Mouse (Mus musculus) layer of hippocampus, adult 18-20 months (tissue): ENCODE data around the gene Cypt14. TPM values are rescaled to one million over a fixed set of nuclear protein-coding genes. Genes with fewer than 3 reads are reported as not detected.
"Not testable (repeated sequence)": the region's sequence is repeated elsewhere in the genome, so short reads cannot be mapped to it uniquely, and the experiment has no call there.

ENCODE experiments used
- DNase-seq, 2 experiments: peaks; one replicate each; pipeline ENCODE4 v3.0.0; 2022; ENCODE audit warnings: low spot score in 2 of 2
- long read RNA-seq: library from polyadenylated mRNA; stranded (forward); transcript quantifications from one replicate; pipeline ENCODE4 v2.0.0, GENCODE M21; 2021
- total RNA-seq, 2 experiments: library from RNA; stranded (reverse); gene quantifications; 2 replicates each; pipeline ENCODE4 v1.2.3; 2021

The Cypt14 gene
- total RNA-seq = not detected
- long read RNA-seq = 0 reads

DNA sequence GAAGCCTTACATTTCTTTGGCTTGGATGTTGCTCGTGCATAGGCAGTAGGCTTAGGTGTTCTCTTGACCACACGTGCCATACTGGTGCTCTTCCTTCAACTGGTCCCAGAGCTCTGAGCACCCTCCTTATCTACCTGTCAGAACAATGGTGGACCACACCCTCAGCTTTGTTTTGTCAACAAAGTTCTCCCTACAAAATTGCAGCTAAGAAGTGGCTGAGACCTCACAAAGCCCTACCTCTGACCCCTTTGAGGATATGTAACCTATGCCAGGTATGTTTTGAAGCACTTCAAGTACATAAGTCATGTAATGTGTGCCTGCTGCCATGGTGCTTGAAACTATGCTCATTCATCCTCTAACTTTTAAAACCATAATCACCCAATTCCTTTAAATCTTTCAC, at the start of gene Cypt14:
Gene Cypt14 (minus strand): TSS at position 101 of the 400 bp plus-strand sequence.
- not testable (repeated sequence) for DNase-seq
